Mouse (Mus musculus) midbrain, embryonic 10.5 days (tissue): ENCODE results near the gene Kng1. TPM values are rescaled to one million over a fixed set of nuclear protein-coding genes. Genes with fewer than 3 reads are reported as not detected.

Experiments used
- DNase-seq: peaks from one replicate; pipeline ENCODE4 v3.0.0-alpha.2; 2017; ENCODE audit warnings: low spot score
- H3K27ac ChIP-seq: fragments of 300-500 bp; sonication (generic); replicated peaks from 2 replicates; pipeline ENCODE4 v1.5.1; 2016; ENCODE audit warnings: mild to moderate bottlenecking
- H3K27me3 ChIP-seq: fragments of 300-500 bp; sonication (generic); 2 replicates; pipeline ENCODE4 v1.6.1; 2016; ENCODE audit warnings: low read depth, mild to moderate bottlenecking; ENCODE audit not compliant: poor library complexity, severe bottlenecking
- H3K36me3 ChIP-seq: fragments of 300-500 bp; sonication (generic); 2 replicates; pipeline ENCODE4 v1.6.1; 2016; ENCODE audit warnings: mild to moderate bottlenecking, moderate library complexity
- H3K4me1 ChIP-seq: fragments of 300-500 bp; sonication (generic); 2 replicates; pipeline ENCODE4 v1.6.1; 2016
- H3K4me3 ChIP-seq: fragments of 300-500 bp; sonication (generic); 2 replicates; pipeline ENCODE4 v1.5.1; 2016; ENCODE audit warnings: mild to moderate bottlenecking, moderate library complexity
- H3K9me3 ChIP-seq: fragments of 300-500 bp; sonication (generic); replicated peaks from 2 replicates; pipeline ENCODE4 v1.6.1; 2016; ENCODE audit warnings: mild to moderate bottlenecking
- WGBS: fragments of 180-500 bp; shearing (Covaris S2); methylation state at CpG from one replicate; pipeline ENCODE4 v1.1.7; 2016; 5-methylcytosine and 5-hydroxymethylcytosine counted together
- polyA plus RNA-seq: library from polyadenylated mRNA; unstranded; fragments of >200 nt; fragmentation: Nextera tagmentation; extraction: Ambion mirVana; gene quantifications from 2 replicates; pipeline ENCODE4 v1.2.1, GENCODE M21; 2016

The Kng1 gene
- polyA plus RNA-seq, 1 experiment from 2014 or later: not detected

GRCm38 (mm10) chr16:23108943-23109342 is 51.3 kb downstream of the Kng1 start:
- WGBS: 7% methylated on average over 5 of the region's 5 CpGs
- peak overlapping the region; percentile 88 for H3K4me3 ChIP-seq
- H3K9me3 ChIP-seq: no peaks in the 10 kb centered on the region
- H3K36me3 ChIP-seq: peaks cover 56% of the 10 kb centered on the region
- DNase-seq: no peak
- H3K4me1 ChIP-seq: peaks cover 30% of the 10 kb centered on the region
- H3K27ac ChIP-seq: peak overlapping the region; percentile 99
- peaks cover under 1% of the 10 kb centered on the region; the same call in 1 of the 2 replicates for H3K27me3 ChIP-seq

DNA sequence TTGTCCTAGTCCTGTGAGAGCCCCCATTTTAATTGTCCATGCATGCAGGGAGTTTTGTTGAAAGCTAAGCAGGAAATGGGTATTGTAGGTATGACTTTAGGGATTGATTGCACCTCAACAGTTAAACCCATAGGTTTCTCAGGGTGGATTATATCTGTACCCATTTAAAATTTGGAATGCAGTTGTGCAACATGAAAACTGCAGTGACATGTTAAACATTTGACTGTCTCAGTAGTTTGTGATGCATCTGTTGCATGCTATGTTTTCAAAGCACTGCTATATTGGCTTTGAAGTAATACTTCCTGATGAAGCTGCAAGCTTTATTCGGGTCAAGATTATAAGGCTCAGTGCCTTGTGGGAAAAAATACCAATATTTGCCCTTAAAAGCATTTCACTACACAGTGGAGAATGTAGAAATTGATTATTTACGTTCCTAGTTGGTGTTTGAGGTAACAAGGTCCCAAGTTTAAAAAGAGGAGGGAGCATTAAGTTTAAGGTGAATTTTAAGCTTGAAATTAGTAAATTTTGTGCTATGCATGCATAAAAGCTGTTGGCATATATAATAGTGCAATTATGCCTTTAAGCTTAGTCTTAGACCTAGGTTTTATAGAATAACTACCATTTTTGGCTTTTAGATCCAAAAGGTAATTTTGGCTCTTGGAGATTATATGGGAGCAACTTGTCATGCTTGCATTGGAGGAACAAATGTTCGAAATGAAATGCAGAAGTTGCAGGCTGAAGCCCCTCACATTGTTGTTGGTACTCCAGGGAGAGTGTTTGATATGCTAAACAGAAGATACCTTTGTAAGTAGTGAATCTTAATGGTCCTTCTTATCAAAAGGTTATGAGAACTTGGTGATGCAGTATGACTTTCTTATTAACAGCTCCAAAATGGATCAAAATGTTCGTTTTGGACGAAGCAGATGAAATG is 52.0 kb downstream of the Kng1 start:
- H3K27me3 ChIP-seq: no peaks in the 10 kb centered on the region
- H3K36me3 ChIP-seq: peaks cover 63% of the 10 kb centered on the region
- H3K9me3 ChIP-seq: no peaks in the 10 kb centered on the region
- H3K27ac ChIP-seq: peak overlapping the region; percentile 99
- H3K4me3 ChIP-seq: peak overlapping the region; percentile 88
- H3K4me1 ChIP-seq: peaks cover 30% of the 10 kb centered on the region
- 69% methylated on average over 5 of the region's 5 CpGs for WGBS
- DNase-seq: no peak

DNA sequence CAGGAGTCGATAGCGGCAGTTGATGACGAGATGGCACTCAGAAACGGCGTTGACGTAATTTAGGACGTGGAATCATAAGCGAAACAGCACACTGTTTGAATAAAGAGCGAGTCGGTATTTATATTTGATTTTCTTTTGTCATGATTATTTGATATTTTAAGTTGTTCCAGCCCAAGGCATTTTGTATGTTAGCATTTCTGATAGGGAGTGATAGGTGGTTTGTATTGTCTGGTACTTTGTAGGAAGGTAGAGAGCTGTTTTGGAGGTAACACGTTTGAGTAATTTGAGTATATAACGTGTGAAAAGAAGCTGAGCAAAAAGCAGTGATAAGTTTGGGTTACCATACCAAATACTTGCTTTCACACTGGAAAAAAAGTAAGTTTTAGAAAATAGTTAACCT is 54.7 kb downstream of the Kng1 start:
- Histone ChIP-seq H3K36me3 (peaks cover 90% of the 10 kb centered on the region), H3K4me3 (no peak overlapping the region), H3K9me3 (no peaks in the 10 kb centered on the region), H3K27ac (no peak overlapping the region), H3K4me1 (peaks cover 27% of the 10 kb centered on the region), H3K27me3 (no peaks in the 10 kb centered on the region)
- WGBS: 88% methylated on average over 12 of the region's 12 CpGs
- DNase-seq: no peak

GRCm38 (mm10) chr16:23112861-23113435 is 55.3 kb downstream of the Kng1 start:
- H3K36me3 ChIP-seq: peaks cover 96% of the 10 kb centered on the region
- no peak for DNase-seq
- no peaks in the 10 kb centered on the region for H3K27me3 ChIP-seq
- WGBS: 66% methylated on average over 9 of the region's 9 CpGs
- H3K4me1 ChIP-seq: peaks cover 27% of the 10 kb centered on the region
- no peaks in the 10 kb centered on the region for H3K9me3 ChIP-seq
- no peak overlapping the region for H3K4me3 ChIP-seq
- no peak overlapping the region for H3K27ac ChIP-seq

DNA sequence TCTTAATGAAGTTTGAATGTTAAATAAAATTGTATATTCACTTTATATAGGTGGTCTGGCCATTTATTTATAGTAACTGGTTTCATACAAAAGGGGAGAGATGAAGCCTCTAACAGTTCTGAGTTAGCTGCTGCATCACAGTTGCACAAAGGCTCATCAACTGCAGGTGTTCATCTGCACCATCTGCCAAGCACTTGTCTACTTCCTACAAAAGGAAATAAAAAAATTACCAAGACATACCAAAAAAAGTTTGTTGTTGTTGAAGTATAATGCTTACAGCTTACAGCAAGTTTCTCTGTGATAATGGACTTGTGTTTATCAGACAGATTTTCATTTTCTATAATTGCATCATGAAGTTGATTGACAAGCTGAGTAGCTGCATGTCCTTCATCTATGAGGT is 56.2 kb downstream of the Kng1 start:
- H3K9me3 ChIP-seq: no peaks in the 10 kb centered on the region
- H3K4me3 ChIP-seq: no peak overlapping the region
- no peaks in the 10 kb centered on the region for H3K27me3 ChIP-seq
- DNase-seq: no peak
- peaks cover 95% of the 10 kb centered on the region for H3K36me3 ChIP-seq
- H3K4me1 ChIP-seq: peaks cover 25% of the 10 kb centered on the region
- H3K27ac ChIP-seq: no peak overlapping the region

DNA sequence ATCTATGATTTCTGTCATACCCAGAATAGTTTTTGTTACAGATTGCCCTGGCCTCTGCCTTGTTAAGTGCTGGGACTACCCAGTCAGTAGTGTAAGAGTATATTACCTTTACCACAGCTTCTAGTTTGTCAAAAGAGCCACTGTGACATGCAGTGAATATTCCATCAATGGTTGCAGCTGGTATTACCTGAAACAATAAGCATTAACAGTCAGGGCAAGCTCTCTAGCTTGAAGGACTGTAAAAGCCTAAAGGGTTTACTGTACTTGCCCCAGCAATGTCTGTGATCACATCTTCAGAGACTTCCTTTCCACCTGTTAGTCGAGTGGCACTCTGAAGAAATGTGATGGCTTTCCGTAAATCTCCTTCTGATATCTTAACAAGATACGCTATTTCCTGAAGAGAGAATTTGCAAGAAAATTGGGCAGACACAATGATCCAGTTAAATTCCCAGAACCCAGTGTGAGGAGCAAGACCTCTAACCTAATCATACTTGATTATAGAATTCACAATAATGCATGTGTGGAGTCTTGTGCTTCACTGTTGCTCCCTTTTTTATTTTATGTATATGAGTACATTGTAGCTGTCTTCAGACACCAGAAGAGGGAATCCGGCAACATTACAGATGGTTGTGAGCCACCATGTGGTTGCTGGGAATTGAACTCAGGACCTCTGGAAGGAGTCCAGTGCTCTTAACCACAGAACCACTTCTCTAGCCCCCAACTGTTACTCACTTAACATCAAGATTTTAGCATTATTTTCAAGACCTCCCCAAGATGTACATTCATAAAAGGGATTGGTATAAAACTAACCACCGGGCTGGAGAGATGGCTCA is 56.9 kb downstream of the Kng1 start:
- 78% methylated on average over 5 of the region's 5 CpGs for WGBS
- DNase-seq: no peak
- no peak overlapping the region for H3K27ac ChIP-seq
- H3K4me3 ChIP-seq: no peak overlapping the region
- H3K27me3 ChIP-seq: no peaks in the 10 kb centered on the region
- peaks cover 95% of the 10 kb centered on the region for H3K36me3 ChIP-seq
- H3K4me1 ChIP-seq: peaks cover 19% of the 10 kb centered on the region
- no peaks in the 10 kb centered on the region for H3K9me3 ChIP-seq

- WGBS: 88% methylated on average over 3 of the region's 3 CpGs
- H3K4me3 ChIP-seq: no peak overlapping the region
- no peak for DNase-seq
- H3K4me1 ChIP-seq: peaks cover 9% of the 10 kb centered on the region; the same call in 1 of the 2 replicates
- H3K27me3 ChIP-seq: no peaks in the 10 kb centered on the region
- H3K36me3 ChIP-seq: peaks cover 95% of the 10 kb centered on the region
- H3K9me3 ChIP-seq: no peaks in the 10 kb centered on the region
- H3K27ac ChIP-seq: no peak overlapping the region
Measured at GRCm38 (mm10) chr16:23115486-23115885, 57.8 kb downstream of the Kng1 start.

DNA sequence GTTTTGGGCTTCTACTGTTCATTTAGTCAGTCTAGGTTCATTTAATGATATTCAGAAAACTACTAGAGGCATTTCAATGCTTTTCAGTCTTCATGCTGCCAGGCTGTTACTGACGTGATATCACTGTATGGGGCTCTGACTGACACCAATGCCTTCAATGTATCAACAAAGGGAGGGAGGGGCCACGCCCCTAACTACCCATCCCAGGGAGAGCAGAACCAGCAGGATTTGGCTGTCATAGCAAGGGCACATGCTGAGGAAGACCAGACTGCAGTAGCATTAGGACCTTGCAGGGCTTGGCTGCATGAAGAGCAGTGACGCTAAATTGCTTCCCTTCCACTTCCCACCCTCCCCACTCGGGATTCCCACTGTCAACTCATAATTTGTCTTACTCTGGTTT is 59.5 kb downstream of the Kng1 start:
- H3K4me1 ChIP-seq: no peaks in the 10 kb centered on the region
- H3K27me3 ChIP-seq: no peaks in the 10 kb centered on the region
- peaks cover 95% of the 10 kb centered on the region for H3K36me3 ChIP-seq
- H3K27ac ChIP-seq: no peak overlapping the region
- H3K4me3 ChIP-seq: no peak overlapping the region
- no peak for DNase-seq
- 76% methylated on average over 4 of the region's 4 CpGs for WGBS
- no peaks in the 10 kb centered on the region for H3K9me3 ChIP-seq

DNA sequence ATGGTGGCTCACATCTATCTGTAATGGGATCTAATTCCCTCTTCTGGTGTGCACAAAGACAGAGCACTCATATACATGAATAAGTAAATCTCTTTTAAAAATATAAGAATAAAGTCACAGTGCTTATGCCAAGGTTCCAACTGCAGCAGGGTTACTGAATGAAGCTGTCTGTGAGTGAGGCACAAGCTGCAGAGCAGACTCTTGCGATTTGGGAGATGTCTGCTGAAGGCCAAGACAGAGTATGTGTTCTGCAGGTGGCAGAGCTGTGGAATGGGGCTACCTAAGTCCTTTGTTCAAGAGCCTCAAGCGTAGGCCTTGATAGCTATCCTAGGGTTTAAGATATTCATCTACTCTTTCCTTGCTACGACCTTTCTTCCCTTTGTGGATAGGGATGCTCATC is 64.8 kb downstream of the Kng1 start:
- no peak overlapping the region for H3K27ac ChIP-seq
- peaks cover 9% of the 10 kb centered on the region for H3K4me1 ChIP-seq
- 95% methylated on average over 3 of the region's 3 CpGs for WGBS
- peaks cover 84% of the 10 kb centered on the region for H3K36me3 ChIP-seq
- no peaks in the 10 kb centered on the region for H3K27me3 ChIP-seq
- H3K4me3 ChIP-seq: no peak overlapping the region
- H3K9me3 ChIP-seq: no peaks in the 10 kb centered on the region
- no peak for DNase-seq

DNA sequence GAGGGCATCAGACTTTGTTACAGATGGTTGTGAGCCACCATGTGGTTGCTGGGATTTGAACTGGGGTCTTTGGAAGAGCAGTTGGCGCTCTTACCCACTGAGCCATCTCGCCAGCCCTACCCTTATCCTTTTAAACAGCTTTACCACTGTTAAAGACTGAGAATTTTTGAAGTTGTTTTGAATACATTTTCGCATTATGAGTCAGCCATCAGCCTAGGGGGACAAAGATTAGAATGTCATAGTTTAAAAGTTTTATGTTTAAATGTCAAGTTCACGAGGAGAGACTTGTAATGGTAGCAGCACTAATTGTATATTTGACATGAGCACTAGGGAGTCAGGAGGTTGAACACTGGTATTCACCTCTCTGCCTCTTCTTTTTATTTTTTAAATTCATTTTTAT is 65.4 kb downstream of the Kng1 start:
- H3K36me3 ChIP-seq: peaks cover 77% of the 10 kb centered on the region
- 92% methylated on average over 4 of the region's 4 CpGs for WGBS
- DNase-seq: no peak
- peaks cover 9% of the 10 kb centered on the region for H3K4me1 ChIP-seq
- H3K27ac ChIP-seq: no peak overlapping the region
- H3K9me3 ChIP-seq: no peaks in the 10 kb centered on the region
- no peak overlapping the region for H3K4me3 ChIP-seq
- no peaks in the 10 kb centered on the region for H3K27me3 ChIP-seq

DNA sequence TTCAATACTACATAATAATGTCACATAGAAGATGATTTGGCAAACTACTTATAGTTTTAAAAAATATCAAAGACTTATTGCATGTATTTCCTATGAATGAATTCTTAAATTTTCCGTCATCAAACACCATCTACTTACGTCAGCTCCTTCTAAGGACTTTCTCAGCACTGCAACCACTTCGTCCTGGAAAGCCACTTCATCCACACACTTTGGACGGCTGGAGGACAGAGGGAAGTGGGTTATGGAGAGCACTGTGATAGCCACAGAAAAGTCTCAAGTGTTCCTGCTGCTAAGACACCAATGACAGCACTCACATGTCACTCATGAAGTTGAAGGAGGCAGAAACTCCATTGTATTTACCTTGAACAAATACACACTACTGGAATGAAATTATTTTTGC is 66.7 kb downstream of the Kng1 start:
- Histone ChIP-seq H3K4me3 (no peak overlapping the region), H3K4me1 (peaks cover 22% of the 10 kb centered on the region), H3K27me3 (no peaks in the 10 kb centered on the region), H3K27ac (no peak overlapping the region), H3K36me3 (peaks cover 66% of the 10 kb centered on the region), H3K9me3 (no peaks in the 10 kb centered on the region)
- DNase-seq: no peak
- WGBS: 93% methylated on average over 4 of the region's 4 CpGs

DNA sequence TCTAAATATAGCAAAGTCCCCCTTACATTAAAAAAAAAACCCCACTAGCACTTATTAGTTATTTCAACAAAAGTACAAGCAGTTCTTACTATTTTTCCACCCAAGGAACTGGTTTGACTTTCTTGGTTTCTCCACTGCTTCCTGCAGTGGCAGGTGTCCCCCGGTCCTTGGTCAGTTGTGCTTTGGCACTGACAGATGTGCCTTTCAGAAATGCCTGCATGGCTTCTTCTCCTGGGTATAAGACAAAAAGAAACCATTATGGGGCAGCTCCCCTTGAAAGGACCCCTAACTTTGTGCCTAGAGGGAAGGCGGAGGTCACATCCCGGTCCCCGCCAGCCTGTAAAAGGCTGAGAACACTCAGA is 69.6 kb downstream of the Kng1 start:
- no peak for DNase-seq
- Histone ChIP-seq H3K27me3 (no peaks in the 10 kb centered on the region), H3K27ac (peak overlapping the region; percentile 97), H3K4me1 (peaks cover 26% of the 10 kb centered on the region), H3K9me3 (no peaks in the 10 kb centered on the region), H3K4me3 (peak overlapping the region; percentile 80), H3K36me3 (peaks cover 37% of the 10 kb centered on the region)
- 0% methylated on average over 4 of the region's 4 CpGs for WGBS
